Mouse (Mus musculus): ENCODE measurements around the gene Ttf1.
A peak's percentile ranks its signal among the peaks of the same experiment; 100 is the strongest.

Gene Ttf1

GRCm38 (mm10) chr2:29060135-29060597 is at the start of gene Ttf1:
Gene Ttf1, plus strand, starts transcription at chr2:29060262.
- DNase-seq (ENCODE audit: low read depth), result peak; percentile 97

- peak; percentile 7 for DNase-seq (ENCODE audit: low read depth)
Observed at GRCm38 (mm10) chr2:29012523-29012922, 47.5 kb upstream of the Ttf1 start.

- DNase-seq (ENCODE audit: low read depth), result no peak
Observed at GRCm38 (mm10) chr2:29016599-29017587, 43.2 kb upstream of the Ttf1 start.

- DNase-seq (ENCODE audit: low read depth), result no peak
Observed at GRCm38 (mm10) chr2:29018680-29019079, 41.4 kb upstream of the Ttf1 start.

DNA sequence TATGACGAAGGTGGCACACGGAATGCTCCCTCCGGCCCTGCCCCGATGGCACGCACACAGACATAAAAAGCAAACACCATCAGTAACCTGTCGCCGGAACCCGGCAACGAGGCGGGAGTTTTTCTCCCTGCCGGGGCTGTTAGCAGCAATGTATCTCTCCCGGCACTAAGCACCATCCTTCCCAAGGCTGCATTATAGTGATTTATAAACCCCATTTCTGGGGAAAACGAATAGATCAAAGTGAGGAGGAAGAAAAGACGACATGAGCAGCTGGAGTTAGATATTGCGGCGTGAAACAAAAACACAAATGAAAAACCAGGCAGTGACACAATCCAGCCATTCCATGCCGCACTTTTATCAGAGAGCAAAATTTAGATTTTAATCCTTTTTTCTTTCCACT is 39.0 kb upstream of the Ttf1 start:
- DNase-seq (ENCODE audit: low read depth), result no peak

DNA sequence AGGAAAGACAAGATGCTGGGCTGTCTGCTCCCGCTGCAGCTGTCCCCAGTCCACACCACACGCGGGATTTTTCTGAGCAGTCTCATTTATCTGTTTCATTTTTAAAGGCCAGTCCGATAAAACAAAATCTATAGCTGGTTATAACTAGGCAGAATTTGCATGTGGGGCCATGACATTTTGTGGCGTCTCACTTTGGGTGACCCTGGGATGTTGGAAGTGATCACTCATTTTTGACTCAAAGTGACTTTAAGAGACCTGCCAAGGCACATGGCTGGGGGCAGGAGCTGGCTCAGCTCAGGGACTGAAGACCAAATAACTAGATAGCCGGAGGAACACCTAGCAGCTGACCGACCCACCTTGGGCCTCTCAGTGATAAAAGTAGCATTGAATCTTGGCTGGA is 37.1 kb upstream of the Ttf1 start:
- no peak for DNase-seq (ENCODE audit: low read depth)

GRCm38 (mm10) chr2:29025284-29025683 is 34.8 kb upstream of the Ttf1 start:
- no peak for DNase-seq (ENCODE audit: low read depth)

- DNase-seq (ENCODE audit: low read depth), result no peak
Observed at GRCm38 (mm10) chr2:29030048-29030734, 29.9 kb upstream of the Ttf1 start.

GRCm38 (mm10) chr2:29031951-29032350 is 28.1 kb upstream of the Ttf1 start:
- DNase-seq (ENCODE audit: low read depth), result no peak

GRCm38 (mm10) chr2:29034542-29035475 is 25.3 kb upstream of the Ttf1 start:
- DNase-seq (ENCODE audit: low read depth), result no peak

GRCm38 (mm10) chr2:29035698-29036097 is 24.4 kb upstream of the Ttf1 start:
- no peak for DNase-seq (ENCODE audit: low read depth)

DNA sequence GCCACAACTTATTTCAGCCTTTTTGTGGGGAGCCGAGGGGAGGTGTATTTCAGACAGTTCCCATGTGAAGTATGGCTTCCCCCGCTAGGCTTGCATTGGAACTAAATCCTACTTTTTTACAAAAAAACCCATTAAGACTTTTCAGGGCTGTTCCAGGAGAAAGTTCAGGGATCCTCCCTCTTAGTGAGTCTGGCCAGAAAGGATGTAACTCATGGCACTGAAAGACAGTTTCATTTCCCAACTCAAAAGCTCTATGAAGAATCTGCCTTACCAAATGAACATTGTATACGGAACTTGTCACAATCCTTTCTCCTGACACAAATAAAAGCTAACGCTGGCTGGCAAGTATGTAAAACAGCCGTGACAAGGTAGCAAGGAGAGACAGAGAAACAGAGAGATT is 20.3 kb upstream of the Ttf1 start:
- no peak for DNase-seq (ENCODE audit: low read depth)

DNA sequence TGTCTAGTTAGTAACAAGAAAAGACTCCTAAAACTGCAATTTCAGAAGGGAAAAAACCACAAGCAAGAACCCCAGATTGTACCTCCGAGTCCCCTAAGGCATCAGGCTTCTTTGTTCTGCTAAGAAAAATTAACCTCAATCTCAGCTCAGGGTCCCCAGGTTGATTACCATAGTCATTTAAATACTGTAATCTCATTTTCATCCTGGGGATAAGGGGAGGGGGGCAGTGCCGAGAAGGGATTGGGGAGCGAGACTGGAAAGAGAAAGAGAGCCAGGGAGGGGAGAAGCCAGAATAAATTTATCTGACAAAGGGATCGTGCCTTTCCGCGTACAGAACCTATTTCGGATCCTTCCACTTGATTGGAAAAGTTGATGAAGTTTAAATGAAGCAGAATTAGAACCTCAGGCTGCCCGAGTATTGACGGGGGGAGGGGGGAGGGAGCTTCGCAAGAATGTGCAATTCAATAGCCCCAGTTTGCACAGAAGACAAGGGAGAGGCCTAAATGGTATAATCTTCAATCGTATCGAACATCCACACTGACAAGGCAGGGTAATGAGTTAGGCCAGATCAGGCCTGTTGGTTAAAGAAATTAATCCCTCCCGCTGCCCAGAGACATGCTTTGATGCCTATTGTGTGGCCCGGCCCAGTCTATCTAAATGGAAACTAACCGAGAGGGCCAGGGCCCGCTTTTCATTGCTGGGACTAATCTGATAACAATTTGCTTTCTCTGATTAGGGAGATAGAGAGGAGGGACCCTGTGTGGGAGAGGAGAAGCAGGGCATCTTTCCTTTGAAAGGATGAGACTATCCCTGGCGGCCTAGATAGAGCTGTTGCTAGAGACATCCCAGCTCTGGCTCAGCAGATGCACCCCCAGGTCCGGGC is 19.2 kb upstream of the Ttf1 start:
- no peak for DNase-seq (ENCODE audit: low read depth)

DNA sequence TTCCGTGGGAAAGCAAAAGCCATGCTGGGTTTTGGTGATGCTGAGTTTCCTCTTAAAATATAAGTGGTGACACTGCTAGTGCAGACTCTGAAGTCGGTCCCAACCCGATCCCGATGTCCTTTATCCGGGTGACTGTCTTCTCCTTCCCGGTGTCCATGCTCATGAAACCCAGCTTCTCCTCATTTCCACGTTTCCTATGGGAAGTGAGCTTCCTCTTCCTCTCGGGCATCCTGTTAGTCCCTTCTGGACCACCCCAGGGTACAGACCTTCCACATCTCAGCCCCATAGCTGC is 18.6 kb upstream of the Ttf1 start:
- no peak for DNase-seq (ENCODE audit: low read depth)

GRCm38 (mm10) chr2:29042124-29042523 is 17.9 kb upstream of the Ttf1 start:
- peak; percentile 22 for DNase-seq (ENCODE audit: low read depth)

DNA sequence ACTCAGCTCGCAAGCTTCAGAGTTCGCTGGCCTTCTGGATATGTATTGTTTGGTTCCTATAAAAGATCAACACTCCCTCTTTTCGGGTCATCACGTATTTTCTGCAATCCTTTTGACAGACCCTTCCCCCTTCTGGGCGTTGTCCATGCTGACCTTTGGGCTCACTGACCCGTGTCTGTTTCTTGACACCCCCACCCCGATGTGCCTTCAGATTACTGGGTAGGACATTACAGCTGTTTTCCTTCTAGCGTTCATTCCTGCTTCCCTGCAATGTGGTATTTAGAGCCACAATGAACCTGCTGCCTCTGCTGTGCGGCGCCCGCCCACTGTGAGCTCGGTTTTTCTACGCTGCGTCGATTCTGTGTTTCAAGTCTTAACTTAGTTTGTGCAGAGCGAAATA is 13.9 kb upstream of the Ttf1 start:
- no peak for DNase-seq (ENCODE audit: low read depth)

GRCm38 (mm10) chr2:29051932-29052331 is 8.1 kb upstream of the Ttf1 start:
- peak; percentile 28 for DNase-seq (ENCODE audit: low read depth)

- DNase-seq (ENCODE audit: low read depth), result peak; percentile 80
Observed at GRCm38 (mm10) chr2:29052943-29053454, 7.1 kb upstream of the Ttf1 start.

GRCm38 (mm10) chr2:29053802-29054544 is 6.1 kb upstream of the Ttf1 start:
- DNase-seq (ENCODE audit: low read depth), result peak; percentile 83

DNA sequence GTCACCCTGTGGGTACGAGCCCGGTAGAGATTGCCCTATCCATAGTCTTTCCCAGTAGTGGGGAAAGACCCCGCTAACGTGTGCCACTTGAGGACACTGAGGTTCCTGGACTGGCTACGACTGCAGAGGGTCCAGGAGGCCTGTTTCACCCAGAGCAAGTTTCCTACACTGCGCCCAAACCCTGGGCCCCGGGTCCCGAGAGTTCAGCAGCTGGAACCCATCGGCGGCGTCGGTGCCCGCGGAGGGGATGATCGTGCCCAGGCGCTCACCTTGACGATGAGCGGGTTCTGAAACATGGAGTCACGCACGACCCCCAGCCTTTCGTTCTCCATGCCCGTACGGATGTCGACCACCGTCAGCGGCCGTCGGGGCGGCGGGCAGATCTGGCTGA is 5.5 kb upstream of the Ttf1 start:
- DNase-seq (ENCODE audit: low read depth), result no peak
